Mouse (Mus musculus) ES-E14 (cell line): ENCODE results near the gene Lmcd1. TPM values are rescaled to one million over a fixed set of nuclear protein-coding genes. Genes with fewer than 3 reads are reported as not detected.

Source experiments
- DNase-seq: peaks from one replicate; pipeline ENCODE4 v3.0.0-alpha.2; 2013; ENCODE audit warnings: low read depth, low spot score
- H3K27ac ChIP-seq: 2 replicates; pipeline ENCODE4 v1.5.1; 2012; ENCODE audit warnings: low read depth, mild to moderate bottlenecking, low read length, moderate library complexity, mixed read lengths; ENCODE audit not compliant: poor library complexity, insufficient read depth, severe bottlenecking
- H3K36me3 ChIP-seq: 2 replicates; pipeline ENCODE4 v1.6.1; 2012; ENCODE audit warnings: mild to moderate bottlenecking, low read length, moderate library complexity, mixed read lengths; ENCODE audit not compliant: control insufficient read depth, poor library complexity, insufficient read depth, severe bottlenecking
- H3K4me1 ChIP-seq, 2 experiments: fragments of 150-350 bp in 1 of 2; sonication (generic) in 1 of 2; 2 replicates each; pipeline ENCODE4 v1.6.1; 2012; ENCODE audit warnings: low read length in 2 of 2, mild to moderate bottlenecking in 1 of 2, mixed read lengths in 1 of 2; ENCODE audit not compliant: control insufficient read depth in 2 of 2, insufficient read depth in 2 of 2, poor library complexity in 1 of 2
- H3K4me3 ChIP-seq, 2 experiments: fragments of 150-350 bp in 1 of 2; sonication (generic) in 1 of 2; 2 replicates each; pipeline ENCODE4 v1.5.1; 2012; ENCODE audit warnings: low read length in 2 of 2, low read depth in 1 of 2, mild to moderate bottlenecking in 1 of 2, mixed read lengths in 1 of 2; ENCODE audit not compliant: insufficient read depth in 1 of 2, poor library complexity in 1 of 2, severe bottlenecking in 1 of 2
- H3K9ac ChIP-seq: 2 replicates; pipeline ENCODE4 v1.6.1; 2012; ENCODE audit warnings: low read depth, mild to moderate bottlenecking, low read length, mixed read lengths; ENCODE audit not compliant: poor library complexity, insufficient read depth, severe bottlenecking
- H3K9me3 ChIP-seq: fragments of 150-350 bp; sonication (generic); 2 replicates; pipeline ENCODE4 v1.6.1; 2012; ENCODE audit warnings: low read depth, mild to moderate bottlenecking, low read length; ENCODE audit not compliant: control insufficient read depth, insufficient read depth
- CHD2 ChIP-seq: IDR thresholded peaks from 2 replicates; pipeline ENCODE4 v1.6.1; 2014; ENCODE audit warnings: mild to moderate bottlenecking, low read depth, low read length, inconsistent platforms
- HCFC1 ChIP-seq: IDR thresholded peaks from 2 replicates; pipeline ENCODE4 v1.6.1; 2012; ENCODE audit warnings: low read length, inconsistent platforms, borderline replicate concordance; ENCODE audit not compliant: insufficient read depth
- MAFK ChIP-seq: IDR thresholded peaks from 2 replicates; pipeline ENCODE4 v1.6.1; 2014; ENCODE audit warnings: mild to moderate bottlenecking, low read depth, low read length, inconsistent platforms; ENCODE audit not compliant: insufficient read depth
- ZC3H11A ChIP-seq: IDR thresholded peaks from 2 replicates; pipeline ENCODE4 v1.6.1; 2012; ENCODE audit warnings: low read depth, mild to moderate bottlenecking, inconsistent platforms, low read length, borderline replicate concordance
- ZNF384 ChIP-seq: IDR thresholded peaks from 2 replicates; pipeline ENCODE4 v1.6.1; 2012; ENCODE audit warnings: low read depth, low read length, inconsistent platforms
- in situ Hi-C, 2 experiments: fragments of 600-800 bp; cut with MboI; formaldehyde crosslinking; loops; one replicate each; pipeline ENCODE4 v1.15.1; 2025; ENCODE audit warnings: low sequenced_read_pairs in 2 of 2, inconsistent platforms in 1 of 2; ENCODE audit not compliant: unreplicated experiment in 2 of 2
- total RNA-seq: library from RNA; depleted of rRNA; stranded (reverse); fragments of 300-350 nt; gene quantifications from 2 replicates; pipeline ENCODE4 v1.2.3, GENCODE M21; 2012

Lmcd1 gene
- total RNA-seq, 1 experiment, result 0.18 TPM

GRCm38 (mm10) chr6:112302248-112302647 is 28.7 kb downstream of the Lmcd1 start:
- Histone ChIP-seq H3K36me3 (no peaks in the 10 kb centered on the region), H3K4me3 (no peak overlapping the region), H3K4me1 (peaks cover 9 to 10% of the 10 kb centered on the region in 2 experiments; a peak in 1 of 4 replicates), H3K27ac (no peak overlapping the region), H3K9me3 (no peaks in the 10 kb centered on the region), H3K9ac (no peak overlapping the region)
- no peak for DNase-seq
- in situ Hi-C loops, result no loop called here
- TF ChIP-seq ZNF384 (no peak), MAFK (no peak), HCFC1 (no peak), ZC3H11A (no peak), CHD2 (no peak)

GRCm38 (mm10) chr6:112302814-112303383 is 29.3 kb downstream of the Lmcd1 start:
- DNase-seq, result no peak
- in situ Hi-C loops, result no loop called here
- H3K36me3 ChIP-seq, result no peaks in the 10 kb centered on the region
- no peak overlapping the region for H3K4me3 ChIP-seq
- H3K27ac ChIP-seq, result no peak overlapping the region
- no peak overlapping the region for H3K9ac ChIP-seq
- H3K4me1 ChIP-seq, result peaks cover 9 to 10% of the 10 kb centered on the region in 2 experiments; a peak in 1 of 4 replicates
- no peak for TF ChIP-seq MAFK
- TF ChIP-seq CHD2, result no peak
- no peak for TF ChIP-seq HCFC1
- no peak for TF ChIP-seq ZC3H11A
- no peak for TF ChIP-seq ZNF384
- no peaks in the 10 kb centered on the region for H3K9me3 ChIP-seq

- H3K4me3 ChIP-seq, result no peak overlapping the region
- no peaks in the 10 kb centered on the region for H3K36me3 ChIP-seq
- TF ChIP-seq CHD2 (no peak), HCFC1 (no peak), ZNF384 (no peak), ZC3H11A (no peak), MAFK (no peak)
- peaks cover 9 to 10% of the 10 kb centered on the region in 2 experiments; a peak in 1 of 4 replicates for H3K4me1 ChIP-seq
- no peak overlapping the region for H3K9ac ChIP-seq
- no peaks in the 10 kb centered on the region for H3K9me3 ChIP-seq
- in situ Hi-C loops, result no loop called here
- no peak overlapping the region for H3K27ac ChIP-seq
- DNase-seq, result no peak
These were observed 31.2 kb downstream of the Lmcd1 start for GRCm38 (mm10) chr6:112304751-112305150.

GRCm38 (mm10) chr6:112309330-112309938 is 35.9 kb downstream of the Lmcd1 start:
- Histone ChIP-seq H3K4me1 (peaks cover 0 to 3% of the 10 kb centered on the region in 2 experiments; a peak in 1 of 4 replicates), H3K27ac (no peak overlapping the region), H3K36me3 (no peaks in the 10 kb centered on the region), H3K9ac (no peak overlapping the region), H3K9me3 (no peaks in the 10 kb centered on the region), H3K4me3 (no peak overlapping the region)
- in situ Hi-C loops, result no loop called here
- no peak for TF ChIP-seq MAFK
- no peak for TF ChIP-seq ZC3H11A
- no peak for TF ChIP-seq CHD2
- TF ChIP-seq HCFC1, result no peak
- TF ChIP-seq ZNF384, result no peak
- DNase-seq, result no peak
